Mouse (Mus musculus) liver, adult 2 months (tissue): ENCODE results near the gene Fbh1. TPM values are rescaled to one million over a fixed set of nuclear protein-coding genes. Genes with fewer than 3 reads are reported as not detected.
A peak's percentile ranks its signal among the peaks of the same experiment; 100 is the strongest.

Source experiments
- DNase-seq: peaks from one replicate; pipeline ENCODE4 v3.0.0-alpha.2; 2011; ENCODE audit warnings: low read depth, low spot score; ENCODE audit errors: extremely low read depth
- H3K27ac ChIP-seq: fragments of 200-500 bp; replicated peaks from 2 replicates; pipeline ENCODE4 v1.5.1; 2012; ENCODE audit warnings: low read depth, mild to moderate bottlenecking, control low read depth, inconsistent platforms, low read length; ENCODE audit not compliant: insufficient read depth
- H3K27me3 ChIP-seq: fragments of 200-500 bp; 2 replicates; pipeline ENCODE4 v1.6.1; 2012; ENCODE audit warnings: mild to moderate bottlenecking, moderate library complexity, low read length, inconsistent platforms; ENCODE audit not compliant: control insufficient read depth, insufficient read depth
- H3K36me3 ChIP-seq: fragments of 200-500 bp; 2 replicates; pipeline ENCODE4 v1.6.1; 2012; ENCODE audit warnings: low read length, inconsistent platforms; ENCODE audit not compliant: control insufficient read depth, insufficient read depth
- H3K4me1 ChIP-seq: fragments of 200-500 bp; 2 replicates; pipeline ENCODE4 v1.6.1; 2011; ENCODE audit warnings: low read length; ENCODE audit not compliant: control insufficient read depth, insufficient read depth
- H3K4me3 ChIP-seq: fragments of 200-500 bp; 2 replicates; pipeline ENCODE4 v1.5.1; 2011; ENCODE audit warnings: low read depth, mild to moderate bottlenecking, control low read depth, low read length, moderate library complexity; ENCODE audit not compliant: insufficient read depth
- H3K79me2 ChIP-seq: fragments of 200-500 bp; 2 replicates; pipeline ENCODE4 v1.6.1; 2012; ENCODE audit warnings: inconsistent platforms, mild to moderate bottlenecking, low read length, moderate library complexity; ENCODE audit not compliant: control insufficient read depth, insufficient read depth
- H3K9ac ChIP-seq: fragments of 200-500 bp; 2 replicates; pipeline ENCODE4 v1.6.1; 2012; ENCODE audit warnings: low read depth, mild to moderate bottlenecking, control low read depth, inconsistent platforms, low read length
- CTCF ChIP-seq: fragments of 200-500 bp; IDR thresholded peaks from 2 replicates; pipeline ENCODE4 v1.5.1; 2011; ENCODE audit warnings: low read depth, low read length, control low read depth
- POLR2A ChIP-seq: fragments of 200-500 bp; IDR thresholded peaks from 2 replicates; pipeline ENCODE4 v1.6.1; 2011; ENCODE audit warnings: low read length, control low read depth; ENCODE audit not compliant: insufficient read depth; ENCODE audit errors: extremely low read depth
- WGBS: fragments of 180-500 bp; shearing (Covaris S2); methylation state at CpG from one replicate; pipeline ENCODE4 v1.1.7; 2018; 5-methylcytosine and 5-hydroxymethylcytosine counted together
- polyA plus RNA-seq: library from polyadenylated mRNA; depleted of rRNA; stranded (reverse); fragments of >200 nt; gene quantifications from 2 replicates; pipeline ENCODE4 v1.2.3, GENCODE M21; 2012; rRNA removed
- total RNA-seq: library from RNA; depleted of rRNA; stranded (reverse); fragments of >200 nt; gene quantifications from 2 replicates; pipeline ENCODE4 v1.2.3, GENCODE M21; 2014; rRNA removed

The Fbh1 gene
- total RNA-seq (35.4 and 40.0 TPM in 2 replicates), polyA plus RNA-seq (20.4 and 21.1 TPM in 2 replicates)

GRCm38 (mm10) chr2:11777091-11778068 is at the start of gene Fbh1, which contains the start of gene Ankrd16:
Gene Fbh1 (minus strand): TSS chr2:11777582.
Gene Ankrd16 (plus strand): TSS chr2:11777876.
- TF ChIP-seq POLR2A (peak; percentile 63; the same call in 1 of the 2 replicates), CTCF (no peak)
- H3K4me1 ChIP-seq: no peaks in the 10 kb centered on the region; the same call in 1 of the 2 replicates
- peak within 1 kb of the TSS; percentile 83 for H3K9ac ChIP-seq
- peak within 1 kb of the TSS; percentile 77 for H3K27ac ChIP-seq
- peak within 1 kb of the TSS; percentile 84 for H3K4me3 ChIP-seq
- DNase-seq: peak; percentile 98
- under 1% methylated on average over 73 of the region's 73 CpGs for WGBS
- H3K27me3 ChIP-seq: no peaks in the 10 kb centered on the region
- H3K36me3 ChIP-seq: no peaks in the 10 kb centered on the region; the same call in 1 of the 2 replicates
- peaks cover 12% of the 10 kb centered on the region; the same call in 1 of the 2 replicates for H3K79me2 ChIP-seq

GRCm38 (mm10) chr2:11801299-11801930 is 24.0 kb upstream of the Fbh1 start:
- H3K4me1 ChIP-seq: no peaks in the 10 kb centered on the region
- no peaks in the 10 kb centered on the region for H3K27me3 ChIP-seq
- no peaks in the 10 kb centered on the region for H3K79me2 ChIP-seq
- no peak overlapping the region for H3K9ac ChIP-seq
- no peak overlapping the region for H3K27ac ChIP-seq
- H3K4me3 ChIP-seq: no peak overlapping the region
- no peak for DNase-seq
- WGBS: 84% methylated on average over 2 of the region's 2 CpGs
- no peaks in the 10 kb centered on the region for H3K36me3 ChIP-seq
- no peak for TF ChIP-seq CTCF
- no peak for TF ChIP-seq POLR2A

- Histone ChIP-seq H3K4me3 (no peak overlapping the region), H3K79me2 (no peaks in the 10 kb centered on the region), H3K27ac (no peak overlapping the region), H3K27me3 (no peaks in the 10 kb centered on the region), H3K9ac (no peak overlapping the region), H3K36me3 (no peaks in the 10 kb centered on the region; the same call in 1 of the 2 replicates), H3K4me1 (no peaks in the 10 kb centered on the region)
- no peak for DNase-seq
- WGBS: 92% methylated on average over 5 of the region's 5 CpGs
- TF ChIP-seq CTCF: no peak
- TF ChIP-seq POLR2A: no peak
These were observed 20.6 kb upstream of the Fbh1 start for GRCm38 (mm10) chr2:11797930-11798364.

DNA sequence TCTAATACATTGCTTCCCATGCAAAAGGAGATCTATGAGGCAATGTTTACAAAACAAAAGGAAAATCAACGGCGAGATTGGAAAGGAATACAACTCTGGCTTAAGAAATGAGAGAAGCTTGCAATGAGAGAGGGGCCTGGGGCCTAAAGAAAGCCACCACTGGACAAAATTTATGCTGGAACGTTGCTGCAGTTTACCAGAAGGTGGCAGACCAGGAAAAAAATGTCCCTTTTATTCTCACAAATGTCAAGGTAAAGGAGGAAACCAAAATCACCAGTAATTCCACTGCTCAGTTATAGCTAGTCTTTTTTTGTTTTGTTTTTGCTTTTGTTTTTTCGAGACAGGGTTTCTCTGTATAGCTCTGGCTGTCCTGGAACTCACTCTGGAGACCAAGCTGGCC is 17.3 kb upstream of the Fbh1 start:
- Histone ChIP-seq H3K36me3 (peaks cover 15% of the 10 kb centered on the region; the same call in 1 of the 2 replicates), H3K9ac (no peak overlapping the region), H3K4me1 (no peaks in the 10 kb centered on the region), H3K27me3 (no peaks in the 10 kb centered on the region), H3K27ac (no peak overlapping the region), H3K4me3 (no peak overlapping the region), H3K79me2 (no peaks in the 10 kb centered on the region)
- WGBS: 56% methylated on average over 4 of the region's 4 CpGs
- no peak for DNase-seq
- TF ChIP-seq POLR2A: no peak
- TF ChIP-seq CTCF: no peak

- TF ChIP-seq CTCF: no peak
- no peak for TF ChIP-seq POLR2A
- Histone ChIP-seq H3K79me2 (no peaks in the 10 kb centered on the region), H3K36me3 (peaks cover 29% of the 10 kb centered on the region), H3K27me3 (no peaks in the 10 kb centered on the region), H3K27ac (no peak overlapping the region), H3K9ac (no peak overlapping the region), H3K4me3 (no peak overlapping the region), H3K4me1 (no peaks in the 10 kb centered on the region; the same call in 1 of the 2 replicates)
- no peak for DNase-seq
- 94% methylated on average over 6 of the region's 6 CpGs for WGBS
These were observed 6.8 kb upstream of the Fbh1 start for GRCm38 (mm10) chr2:11784159-11784558.
